Mouse (Mus musculus) mouse trophoblast stem cell (cell line): ENCODE measurements at regions not wholly inside any gene's neighbourhood (a gene's known extent, or its start where the extent isn't known, plus 50 kb on each side); places are given as distances from the start of the nearest gene placed in this dataset.

Experiments used
- in situ Hi-C, 2 experiments: fragments of 300-500 bp; cut with MseI, MboI; formaldehyde crosslinking; loops; 2 replicates in 1 of 2; 3 replicates in 1 of 2; pipeline ENCODE4 v1.15.1; 2025

- in situ Hi-C loops = no loop called here
These were observed 1431.7 kb downstream of the Slc22a22 start for GRCm38 (mm10) chr15:56045510-56046245.

- in situ Hi-C loops = no loop called here
These were observed 1434.1 kb downstream of the Slc22a22 start for GRCm38 (mm10) chr15:56043282-56043681.

- in situ Hi-C loops = no loop called here
These were observed 1435.0 kb downstream of the Slc22a22 start for GRCm38 (mm10) chr15:56042449-56042848.

- in situ Hi-C loops = no loop called here
These were observed 1447.4 kb downstream of the Slc22a22 start for GRCm38 (mm10) chr15:56030007-56030406.

GRCm38 (mm10) chr15:56027197-56027818 lies 1450.1 kb downstream of the Slc22a22 start:
- in situ Hi-C loops = no loop called here

GRCm38 (mm10) chr15:56024705-56025104 lies 1452.7 kb downstream of the Slc22a22 start:
- in situ Hi-C loops = no loop called here

GRCm38 (mm10) chr15:56023862-56024484 lies 1453.5 kb downstream of the Slc22a22 start:
- in situ Hi-C loops = no loop called here

- in situ Hi-C loops = no loop called here
These were observed 1455.1 kb downstream of the Slc22a22 start for GRCm38 (mm10) chr15:56022315-56022714.

GRCm38 (mm10) chr15:56018141-56018540 lies 1459.3 kb downstream of the Slc22a22 start:
- in situ Hi-C loops = no loop called here

- in situ Hi-C loops = no loop called here
These were observed 1459.9 kb downstream of the Slc22a22 start for GRCm38 (mm10) chr15:56017561-56017960.

GRCm38 (mm10) chr15:56016070-56016469 lies 1461.4 kb downstream of the Slc22a22 start:
- in situ Hi-C loops = no loop called here

- in situ Hi-C loops = no loop called here
These were observed 1463.3 kb downstream of the Slc22a22 start for GRCm38 (mm10) chr15:56014059-56014620.

- in situ Hi-C loops = no loop called here
These were observed 1468.7 kb downstream of the Slc22a22 start for GRCm38 (mm10) chr15:56008603-56009174.

- in situ Hi-C loops = no loop called here
These were observed 1470.0 kb downstream of the Slc22a22 start for GRCm38 (mm10) chr15:56007376-56007775.

- in situ Hi-C loops = no loop called here
These were observed 1472.1 kb downstream of the Slc22a22 start for GRCm38 (mm10) chr15:56005361-56005760.

GRCm38 (mm10) chr15:56003921-56004320 lies 1473.5 kb downstream of the Slc22a22 start:
- in situ Hi-C loops = no loop called here

- in situ Hi-C loops = no loop called here
These were observed 1477.8 kb downstream of the Slc22a22 start for GRCm38 (mm10) chr15:55999605-56000004.

- in situ Hi-C loops = no loop called here
These were observed 1479.4 kb downstream of the Slc22a22 start for GRCm38 (mm10) chr15:55997977-55998376.

- in situ Hi-C loops = no loop called here
These were observed 1482.7 kb downstream of the Slc22a22 start for GRCm38 (mm10) chr15:55994680-55995079.

GRCm38 (mm10) chr15:55975843-55976242 lies 1501.6 kb downstream of the Slc22a22 start:
- in situ Hi-C loops = no loop called here

- in situ Hi-C loops = no loop called here
These were observed 1510.6 kb downstream of the Slc22a22 start for GRCm38 (mm10) chr15:55966780-55967179.

- in situ Hi-C loops = no loop called here
These were observed 1512.1 kb downstream of the Slc22a22 start for GRCm38 (mm10) chr15:55965296-55965695.
